Mouse (Mus musculus): Measurements from ENCODE around the gene Pla2g5.

Gene Pla2g5

GRCm38 (mm10) chr4:138858446-138858845 lies 4.8 kb downstream of the Pla2g5 start:
- 52% methylated on average over 15 of the region's 15 CpGs for WGBS

GRCm38 (mm10) chr4:138857576-138857975 lies 5.7 kb downstream of the Pla2g5 start:
- 61% methylated on average over 10 of the region's 10 CpGs for WGBS

GRCm38 (mm10) chr4:138856491-138856890 lies 6.8 kb downstream of the Pla2g5 start:
- 11% methylated on average over 7 of the region's 7 CpGs for WGBS

GRCm38 (mm10) chr4:138855092-138855632 lies 8.1 kb downstream of the Pla2g5 start:
- WGBS, result 55% methylated on average over 9 of the region's 9 CpGs

GRCm38 (mm10) chr4:138852961-138853360 lies 10.3 kb downstream of the Pla2g5 start:
- 47% methylated on average over 6 of the region's 6 CpGs for WGBS

- 4% methylated on average over 4 of the region's 4 CpGs for WGBS
Observed at GRCm38 (mm10) chr4:138851463-138851862, 11.8 kb downstream of the Pla2g5 start.

GRCm38 (mm10) chr4:138841386-138841785 lies 21.9 kb downstream of the Pla2g5 start:
- WGBS, result 19% methylated on average over 7 of the region's 7 CpGs

GRCm38 (mm10) chr4:138840726-138841125 lies 22.6 kb downstream of the Pla2g5 start:
- 75% methylated on average over 8 of the region's 8 CpGs for WGBS

- 68% methylated on average over 6 of the region's 6 CpGs for WGBS
Observed at GRCm38 (mm10) chr4:138839806-138840205, 23.5 kb downstream of the Pla2g5 start.

- 72% methylated on average over 11 of the region's 11 CpGs for WGBS
Observed at GRCm38 (mm10) chr4:138827147-138827546, 36.1 kb downstream of the Pla2g5 start.

GRCm38 (mm10) chr4:138825751-138826567 lies 37.3 kb downstream of the Pla2g5 start:
- WGBS, result 67% methylated on average over 18 of the region's 18 CpGs

- 85% methylated on average over 2 of the region's 2 CpGs for WGBS
Observed at GRCm38 (mm10) chr4:138824660-138825059, 38.6 kb downstream of the Pla2g5 start.

- 82% methylated on average over 2 of the region's 2 CpGs for WGBS
Observed at GRCm38 (mm10) chr4:138824161-138824560, 39.1 kb downstream of the Pla2g5 start.

GRCm38 (mm10) chr4:138821036-138821435 lies 42.2 kb downstream of the Pla2g5 start:
- 87% methylated on average over 2 of the region's 2 CpGs for WGBS

- 55% methylated on average over 8 of the region's 8 CpGs for WGBS
Observed at GRCm38 (mm10) chr4:138819101-138819500, 44.2 kb downstream of the Pla2g5 start.

- 77% methylated on average over 6 of the region's 6 CpGs for WGBS
Observed at GRCm38 (mm10) chr4:138817736-138818135, 45.5 kb downstream of the Pla2g5 start.

GRCm38 (mm10) chr4:138816166-138816565 lies 47.1 kb downstream of the Pla2g5 start:
- 86% methylated on average over 9 of the region's 9 CpGs for WGBS

- WGBS, result 77% methylated on average over 7 of the region's 7 CpGs
Observed at GRCm38 (mm10) chr4:138806920-138807541, 56.3 kb downstream of the Pla2g5 start.

- WGBS, result 88% methylated on average over 8 of the region's 8 CpGs
Observed at GRCm38 (mm10) chr4:138806160-138806559, 57.1 kb downstream of the Pla2g5 start.

GRCm38 (mm10) chr4:138805248-138805647 lies 58.0 kb downstream of the Pla2g5 start:
- 52% methylated on average over 8 of the region's 8 CpGs for WGBS

GRCm38 (mm10) chr4:138802917-138803316 lies 60.4 kb downstream of the Pla2g5 start:
- WGBS, result 84% methylated on average over 11 of the region's 11 CpGs

GRCm38 (mm10) chr4:138801631-138802030 lies 61.7 kb downstream of the Pla2g5 start:
- WGBS, result 43% methylated on average over 4 of the region's 4 CpGs

All from cerebral cortex, adult 2 months (tissue).